Mouse (Mus musculus): ENCODE data around the gene Dnajc24.
A peak's percentile ranks its signal among the peaks of the same experiment; 100 is the strongest.

Dnajc24 gene

DNA sequence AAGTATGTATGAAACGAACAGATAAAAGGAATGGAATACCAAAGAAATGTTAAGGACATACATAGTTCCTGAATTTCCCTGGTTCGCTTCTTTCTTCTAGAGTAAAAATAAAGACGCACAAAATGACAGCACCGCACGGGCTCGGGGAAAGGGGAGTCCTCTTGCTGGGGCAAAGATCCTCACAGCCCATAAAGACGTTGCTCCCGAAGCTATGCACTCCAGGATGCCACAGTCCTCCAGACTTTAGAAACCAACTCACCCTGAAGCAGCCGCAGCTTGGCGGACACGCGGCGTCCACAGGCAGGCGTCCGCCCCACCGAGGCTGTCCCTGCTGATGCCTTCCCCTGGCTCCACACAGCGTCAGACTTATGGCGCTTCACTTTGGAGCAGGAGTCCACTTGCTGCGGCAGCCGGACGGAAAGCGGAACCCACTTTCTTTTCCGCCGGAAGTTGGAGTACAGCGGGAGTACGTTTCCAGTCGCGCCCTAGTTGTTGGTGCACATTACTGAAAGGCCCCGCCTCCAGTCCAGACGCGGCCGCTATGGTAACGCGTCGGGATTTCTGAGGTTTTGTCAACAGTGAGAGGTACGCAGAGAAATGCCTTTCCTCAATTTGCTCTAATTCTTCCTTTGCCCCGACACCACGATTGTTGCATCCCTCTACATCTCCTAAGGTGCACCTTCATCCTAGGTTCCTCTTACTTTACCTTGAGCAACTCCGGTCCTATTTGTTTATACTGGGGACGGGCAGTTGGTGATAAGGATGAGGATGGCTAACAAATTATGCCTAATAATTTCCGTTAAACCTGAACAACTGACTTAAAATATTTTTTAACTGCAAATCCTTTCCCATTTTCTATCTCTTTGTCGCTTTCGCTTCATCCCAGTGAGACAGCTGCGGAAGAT, at the start of gene Dnajc24:
Gene Dnajc24, minus strand, starts transcription at position 715 of the 905 bp plus-strand sequence.
- peak; percentile 95 for DNase-seq (ENCODE audit: low spot score)

DNA sequence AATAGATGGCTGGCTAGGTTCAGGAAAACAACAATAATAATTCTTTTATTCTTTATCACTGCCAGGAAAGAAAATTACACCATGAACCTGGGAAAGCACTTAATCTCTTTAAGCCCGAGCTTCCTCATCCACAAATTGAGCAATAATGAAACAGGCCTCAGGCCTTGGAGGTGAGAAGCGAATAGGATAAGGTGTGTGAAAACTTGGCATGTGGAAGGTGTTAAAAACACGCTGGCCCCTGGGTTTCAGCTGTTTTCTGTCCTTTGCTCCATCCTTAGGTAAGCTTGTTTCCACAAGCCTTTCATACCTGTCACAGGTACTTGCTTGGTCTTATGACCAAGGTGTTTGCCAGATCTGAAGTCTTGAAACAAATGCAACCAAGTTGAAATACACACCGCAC, 43.3 kb upstream of the Dnajc24 start:
- DNase-seq (ENCODE audit: low spot score): no peak

DNA sequence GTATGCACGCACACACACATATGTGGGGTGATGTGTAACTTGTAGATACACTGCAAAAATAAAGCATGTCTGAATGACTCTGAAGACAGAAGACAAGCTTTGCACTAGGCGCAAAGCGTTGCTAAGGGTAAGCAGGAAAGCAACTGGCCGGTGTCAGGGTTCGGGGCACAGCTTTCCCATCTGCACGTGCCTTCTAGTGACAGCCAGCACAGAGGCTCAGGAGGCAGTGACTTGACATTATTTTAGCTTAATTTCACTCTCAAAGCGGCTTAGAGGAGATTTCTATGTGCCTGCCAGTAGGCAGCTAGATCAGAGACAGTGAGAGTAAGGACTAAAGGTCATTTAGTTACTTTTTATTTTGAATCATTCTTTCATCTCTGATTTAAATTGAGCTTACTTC, 39.1 kb upstream of the Dnajc24 start:
- DNase-seq (ENCODE audit: low spot score): no peak

DNA sequence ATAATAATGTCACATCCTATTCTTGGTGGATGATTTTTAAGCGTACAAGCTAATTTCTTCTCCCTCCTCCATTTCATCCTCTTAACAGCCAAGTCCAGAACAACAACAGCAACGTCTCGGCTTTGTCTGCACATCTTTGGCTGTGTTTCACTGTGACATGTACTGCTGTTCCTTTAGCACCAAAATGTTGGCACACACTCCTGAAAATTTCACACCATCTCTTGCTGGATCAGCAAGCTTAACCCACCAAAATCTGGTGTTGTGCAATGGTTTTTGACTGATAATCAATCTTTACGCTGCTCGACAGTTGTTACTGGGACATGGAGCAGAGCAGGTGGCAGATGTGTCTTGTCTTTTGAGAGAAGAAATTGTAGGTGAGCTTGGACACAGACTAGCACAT, 38.6 kb upstream of the Dnajc24 start:
- no peak for DNase-seq (ENCODE audit: low spot score)

DNA sequence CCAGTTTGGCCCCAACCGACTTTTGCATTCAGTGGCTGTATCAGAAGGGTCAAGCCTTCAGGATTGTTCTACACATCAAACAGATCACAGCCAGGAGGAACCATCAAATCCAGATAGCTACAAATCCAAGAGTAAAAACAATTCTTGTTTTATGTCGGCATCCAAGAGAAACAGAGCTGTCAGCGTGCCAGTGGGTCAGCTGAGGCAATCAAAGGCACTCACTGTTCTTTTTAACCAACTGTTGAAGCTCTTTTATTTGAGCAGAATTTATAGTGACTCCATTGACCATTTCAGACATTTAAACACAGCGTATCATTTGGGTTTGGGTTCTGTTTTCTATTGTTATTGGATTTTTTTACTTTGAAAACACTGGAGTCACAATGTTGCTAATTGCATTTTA, 34.9 kb upstream of the Dnajc24 start:
- DNase-seq (ENCODE audit: low spot score): no peak

DNA sequence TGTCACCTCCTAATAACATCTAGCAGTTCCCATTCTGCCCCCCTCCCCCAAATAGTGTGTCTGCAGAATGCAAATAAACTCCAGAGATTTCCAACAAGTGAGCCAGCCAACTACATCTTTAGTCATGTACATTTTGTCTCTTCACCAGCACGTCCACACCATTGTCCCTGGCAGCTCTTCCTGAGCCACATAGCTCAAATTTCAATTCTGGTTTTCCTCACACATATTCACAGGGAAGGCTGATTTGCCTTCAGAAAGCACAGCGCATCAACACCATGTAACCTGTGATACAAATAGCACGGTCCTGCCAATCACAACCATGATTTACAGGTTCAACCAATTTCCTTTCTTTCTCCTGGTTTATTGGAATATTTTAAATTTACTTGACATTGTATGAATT, 21.5 kb upstream of the Dnajc24 start:
- no peak for DNase-seq (ENCODE audit: low spot score)

DNA sequence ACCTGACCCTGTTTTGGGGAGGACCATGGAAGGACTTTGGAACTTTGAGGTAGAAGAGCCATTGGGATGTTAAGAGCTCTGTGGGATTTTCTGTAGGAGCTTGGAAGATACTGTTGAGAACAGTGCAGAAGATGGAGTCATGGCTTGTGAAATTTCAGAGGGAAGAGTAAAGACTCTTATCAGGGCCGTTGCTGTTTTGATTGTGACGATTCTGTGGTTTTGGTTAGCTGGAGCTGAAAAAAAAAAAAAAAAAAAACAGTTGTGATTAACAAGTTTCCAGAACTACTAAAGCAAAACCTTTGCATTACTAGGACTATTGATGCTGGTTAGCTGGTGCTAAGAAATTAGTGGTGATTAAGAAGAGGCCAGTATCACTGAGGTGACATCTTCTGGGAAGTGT, 5.1 kb upstream of the Dnajc24 start:
- no peak for DNase-seq (ENCODE audit: low spot score)

DNA sequence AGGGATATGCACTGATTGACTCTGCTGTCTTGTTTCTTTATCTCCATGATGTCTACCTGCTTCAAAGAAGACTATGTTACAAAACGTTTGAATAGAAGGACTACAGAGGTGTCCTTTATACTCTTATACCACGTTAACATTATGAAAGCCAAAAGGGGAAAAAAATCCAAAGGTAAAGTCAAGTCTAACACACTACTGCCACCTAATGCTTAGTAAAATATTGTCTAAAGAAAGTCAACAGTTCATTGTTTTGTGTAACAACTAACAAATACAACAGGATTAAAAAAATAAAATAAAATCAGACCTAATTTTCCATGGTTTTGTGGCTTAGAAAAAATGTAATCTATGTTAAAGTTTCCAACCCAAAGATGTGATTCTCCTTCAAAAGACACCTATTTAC, 15.3 kb downstream of the Dnajc24 start:
- DNase-seq (ENCODE audit: low spot score): no peak

DNA sequence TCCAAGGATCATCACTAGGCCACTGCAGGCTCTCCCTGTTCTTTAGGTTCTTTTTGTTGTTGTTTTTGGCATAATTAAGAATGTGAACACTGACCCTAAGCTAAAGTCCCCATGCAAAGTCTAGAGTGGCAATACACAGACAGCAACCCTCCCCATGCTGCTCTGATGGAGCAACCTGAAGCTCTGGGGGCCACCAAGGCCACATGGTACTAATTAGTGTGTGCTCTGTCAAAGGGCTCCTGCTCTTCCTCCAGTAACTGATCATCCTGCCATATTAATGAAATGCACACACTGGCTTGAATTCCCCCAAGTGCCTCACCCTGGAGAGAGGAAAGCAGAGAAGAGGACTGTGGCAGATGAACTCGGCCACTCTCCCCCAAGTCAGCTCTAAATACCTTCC, 16.2 kb downstream of the Dnajc24 start:
- no peak for DNase-seq (ENCODE audit: low spot score)

DNA sequence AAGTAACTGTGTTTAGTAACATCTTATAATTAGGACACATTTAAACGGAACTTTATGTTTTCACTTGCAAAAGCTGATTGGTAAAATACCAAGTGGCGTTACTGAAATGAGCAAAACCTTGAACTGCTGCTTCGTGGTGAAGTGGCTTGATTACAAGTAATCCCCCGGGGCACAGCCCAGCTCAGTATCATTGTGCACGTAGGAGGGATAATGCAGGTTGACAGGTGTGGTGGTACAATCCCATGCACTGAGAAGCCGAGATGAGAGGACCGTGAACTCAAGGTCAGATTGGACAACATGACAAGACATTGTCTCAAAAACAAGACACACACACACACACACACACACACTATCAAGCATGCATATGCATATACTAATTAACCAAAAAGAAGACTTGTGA, 18.1 kb downstream of the Dnajc24 start:
- DNase-seq (ENCODE audit: low spot score): no peak

DNA sequence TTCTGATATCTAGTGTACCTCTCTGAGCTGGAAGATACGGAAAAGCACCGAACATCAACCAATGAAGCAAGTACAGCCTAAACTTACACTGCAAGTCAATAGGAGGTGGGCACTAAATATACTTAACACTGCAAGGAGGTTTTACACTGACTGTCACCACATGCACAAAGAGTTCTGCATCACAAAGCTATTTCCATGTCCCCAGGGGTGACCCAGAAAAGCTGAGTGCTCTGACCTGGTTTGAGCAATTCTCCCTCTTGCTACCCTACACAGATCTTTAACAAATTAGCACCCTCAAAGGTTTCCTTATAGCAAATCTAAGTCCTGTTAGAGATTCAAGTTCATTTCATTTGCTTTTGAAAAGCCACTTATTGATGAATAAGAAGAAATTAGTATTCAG, 25.3 kb downstream of the Dnajc24 start:
- no peak for DNase-seq (ENCODE audit: low spot score)

DNA sequence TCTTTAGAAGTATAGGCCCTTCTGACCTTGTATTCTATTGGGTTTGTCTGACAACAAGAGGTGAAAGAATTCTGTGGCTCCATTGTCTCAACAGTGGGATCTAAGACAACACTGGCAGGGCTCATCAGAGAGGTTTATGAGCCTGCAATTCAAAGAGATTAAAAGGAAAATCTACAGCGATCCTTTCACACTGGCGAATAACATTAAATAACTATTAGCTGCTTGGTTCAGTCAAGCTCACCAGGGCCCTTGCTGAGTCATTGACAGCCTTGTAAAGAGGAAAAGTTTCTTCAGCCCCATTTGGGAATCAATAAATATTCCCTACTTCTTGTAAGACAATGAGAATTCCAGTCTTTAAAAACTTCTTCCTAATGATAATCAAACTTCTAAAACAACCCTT, 29.4 kb downstream of the Dnajc24 start:
- DNase-seq (ENCODE audit: low spot score): no peak

DNA sequence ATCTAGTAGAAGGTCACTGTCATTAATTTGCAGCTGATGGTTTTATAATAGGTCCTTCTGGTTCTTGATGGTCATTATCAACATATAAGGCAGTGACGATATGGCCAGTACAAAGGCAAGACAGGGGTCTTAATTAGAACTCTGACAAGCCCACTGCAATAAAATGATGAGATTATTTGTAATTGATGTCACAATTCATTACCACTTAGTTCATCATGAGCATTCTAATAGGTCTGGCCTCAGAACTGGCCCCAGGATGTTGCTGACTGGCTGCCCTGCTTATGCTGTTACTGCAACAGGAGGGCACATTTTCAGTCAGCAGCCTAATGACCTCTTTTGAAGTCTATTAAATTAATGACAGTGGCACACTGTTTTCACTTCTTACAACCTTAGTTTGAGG, 39.9 kb downstream of the Dnajc24 start:
- DNase-seq (ENCODE audit: low spot score): no peak

DNA sequence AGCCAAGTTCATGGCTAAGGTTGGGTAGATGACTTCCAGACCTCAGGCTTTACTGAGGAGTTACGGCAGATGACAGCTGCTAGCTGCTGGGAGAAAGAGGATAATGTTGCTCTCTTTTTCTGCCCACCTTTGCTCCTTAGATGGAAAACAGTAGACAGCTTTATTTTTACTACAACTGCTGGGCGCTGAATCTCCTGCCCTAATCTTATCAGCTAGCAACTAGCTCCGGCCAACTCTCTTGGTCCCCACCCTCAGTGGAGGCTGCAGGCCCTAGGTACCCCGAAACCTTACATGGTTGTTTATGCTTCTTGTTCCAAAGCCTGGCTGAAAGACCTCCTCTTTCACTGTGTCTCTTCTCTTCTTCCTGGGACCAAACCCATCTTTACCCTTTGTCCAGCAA, 49.5 kb downstream of the Dnajc24 start:
- DNase-seq (ENCODE audit: low spot score): no peak

DNA sequence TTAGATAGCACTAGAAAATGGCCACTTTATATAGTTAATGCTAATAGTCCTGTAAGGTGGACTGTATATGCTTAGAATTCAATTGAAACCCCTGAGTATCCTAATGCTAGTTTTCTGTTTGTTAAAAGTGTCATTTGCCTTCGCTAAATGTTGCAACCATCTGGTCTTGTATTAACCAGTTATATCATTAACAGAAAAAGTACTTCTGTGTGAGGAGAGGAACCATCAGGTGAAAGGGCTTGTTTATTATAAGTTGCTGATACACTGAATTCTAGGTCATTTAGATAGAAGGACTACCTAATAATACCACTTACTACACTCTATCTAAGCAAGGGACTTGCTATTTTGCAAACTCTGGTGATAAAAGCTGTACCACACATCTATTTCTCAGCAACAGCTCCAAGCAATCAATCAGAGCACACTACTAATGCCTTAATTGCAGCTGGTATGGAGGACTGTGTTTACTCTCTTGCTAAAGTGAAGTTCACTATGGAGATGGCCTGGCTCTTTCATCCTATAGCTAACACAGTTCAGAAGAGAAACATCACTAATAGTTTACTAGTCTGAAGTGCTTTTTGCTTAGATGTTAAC, 51.9 kb downstream of the Dnajc24 start:
- no peak for DNase-seq (ENCODE audit: low spot score)

DNA sequence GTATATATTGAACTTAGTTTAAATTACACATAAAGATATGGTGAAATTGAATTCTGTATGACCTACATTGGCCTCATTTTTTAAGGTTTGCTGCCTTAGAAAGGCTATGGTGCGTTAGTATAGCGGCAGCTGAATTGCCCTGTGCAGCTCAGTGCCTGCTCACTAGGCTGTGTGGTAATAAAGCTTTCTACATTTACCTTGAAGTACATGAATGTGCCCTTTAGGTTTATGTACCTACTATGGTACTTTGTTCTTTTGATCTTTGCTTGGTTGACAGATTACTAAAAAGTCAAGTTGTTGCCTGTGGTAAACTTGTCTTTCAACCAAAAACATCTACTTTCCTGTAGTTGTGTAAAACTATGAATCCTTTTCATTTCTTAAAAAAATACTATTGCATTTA, 53.2 kb downstream of the Dnajc24 start:
- DNase-seq (ENCODE audit: low spot score): no peak

DNA sequence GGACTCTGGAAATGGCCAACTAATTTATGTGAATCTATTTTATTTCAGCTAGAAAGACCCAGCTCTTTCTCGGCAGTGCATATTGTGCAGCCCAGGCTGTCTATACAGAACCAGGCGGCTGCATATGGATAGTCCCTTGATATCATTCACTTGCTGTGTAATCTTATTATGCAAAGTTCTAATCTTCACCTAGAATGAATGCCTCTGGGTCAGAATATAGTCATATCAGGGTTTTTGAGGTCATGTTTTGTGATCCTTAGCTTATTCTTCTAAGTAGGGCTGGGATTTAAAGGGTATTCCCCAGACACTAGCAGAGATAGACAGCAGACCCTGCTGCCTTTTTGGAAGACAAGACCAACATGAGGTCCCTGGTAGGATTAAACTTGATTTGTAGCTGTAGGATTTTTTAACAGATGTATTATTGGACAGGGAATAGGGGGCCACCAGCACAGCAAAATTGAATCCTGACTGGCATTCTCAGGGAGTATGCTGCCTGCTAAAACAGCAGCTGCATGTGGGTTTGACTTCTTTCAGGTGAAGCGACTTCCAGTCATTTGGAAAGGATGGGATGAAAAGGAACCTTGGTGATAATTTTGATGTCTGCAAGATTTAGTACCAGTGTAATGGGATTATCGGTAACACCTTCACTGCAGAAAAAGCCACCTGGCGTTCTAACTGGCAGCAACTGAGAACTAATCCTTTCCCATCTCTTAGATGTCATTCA, 85.6 kb downstream of the Dnajc24 start:
- DNase-seq (ENCODE audit: low spot score): no peak

All from MN1 (cell line).